Mouse (Mus musculus) thymus, adult 2 months (tissue): ENCODE data around the gene Ccdc92. TPM values are rescaled to one million over a fixed set of nuclear protein-coding genes. Genes with fewer than 3 reads are reported as not detected.

Source experiments
- DNase-seq: peaks from one replicate; pipeline ENCODE4 v3.0.0; 2021
- H3K27ac ChIP-seq: fragments of 200-500 bp; 2 replicates; pipeline ENCODE4 v1.5.1; 2012; ENCODE audit warnings: low read length, control low read depth; ENCODE audit not compliant: control insufficient read depth, insufficient read depth
- H3K27me3 ChIP-seq: fragments of 200-500 bp; 2 replicates; pipeline ENCODE4 v1.6.1; 2012; ENCODE audit warnings: mild to moderate bottlenecking, low read length, moderate library complexity, mixed read lengths; ENCODE audit not compliant: control insufficient read depth, insufficient read depth
- H3K36me3 ChIP-seq: fragments of 200-500 bp; 2 replicates; pipeline ENCODE4 v1.6.1; 2012; ENCODE audit warnings: mild to moderate bottlenecking, low read length, moderate library complexity; ENCODE audit not compliant: control insufficient read depth, insufficient read depth
- H3K4me1 ChIP-seq: fragments of 200-500 bp; replicated peaks from 2 replicates; pipeline ENCODE4 v1.6.1; 2012; ENCODE audit warnings: low read length; ENCODE audit not compliant: control insufficient read depth, insufficient read depth
- H3K4me3 ChIP-seq: fragments of 200-500 bp; 2 replicates; pipeline ENCODE4 v1.5.1; 2012; ENCODE audit warnings: mild to moderate bottlenecking, low read length, control low read depth, moderate library complexity; ENCODE audit not compliant: control insufficient read depth, insufficient read depth
- CTCF ChIP-seq: fragments of 200-500 bp; IDR thresholded peaks from 2 replicates; pipeline ENCODE4 v1.5.1; 2012; ENCODE audit warnings: mild to moderate bottlenecking, control low read depth, low read length, moderate library complexity, borderline replicate concordance; ENCODE audit not compliant: control insufficient read depth, poor library complexity, insufficient read depth; ENCODE audit errors: extremely low read depth
- POLR2A ChIP-seq: fragments of 200-500 bp; IDR thresholded peaks from 2 replicates; pipeline ENCODE4 v1.6.1; 2012; ENCODE audit warnings: mild to moderate bottlenecking, low read length, control low read depth, moderate library complexity; ENCODE audit not compliant: control insufficient read depth, poor library complexity, insufficient read depth; ENCODE audit errors: extremely low read depth
- WGBS: fragments of 180-500 bp; shearing (Covaris S2); methylation state at CpG from one replicate; pipeline ENCODE4 v1.1.7; 2018; 5-methylcytosine and 5-hydroxymethylcytosine counted together
- polyA plus RNA-seq: library from polyadenylated mRNA; depleted of rRNA; stranded (reverse); fragments of >200 nt; gene quantifications from 2 replicates; pipeline ENCODE4 v1.2.3, GENCODE M21; 2012

Gene Ccdc92
- polyA plus RNA-seq, 1 experiment: 16.1 TPM

DNA sequence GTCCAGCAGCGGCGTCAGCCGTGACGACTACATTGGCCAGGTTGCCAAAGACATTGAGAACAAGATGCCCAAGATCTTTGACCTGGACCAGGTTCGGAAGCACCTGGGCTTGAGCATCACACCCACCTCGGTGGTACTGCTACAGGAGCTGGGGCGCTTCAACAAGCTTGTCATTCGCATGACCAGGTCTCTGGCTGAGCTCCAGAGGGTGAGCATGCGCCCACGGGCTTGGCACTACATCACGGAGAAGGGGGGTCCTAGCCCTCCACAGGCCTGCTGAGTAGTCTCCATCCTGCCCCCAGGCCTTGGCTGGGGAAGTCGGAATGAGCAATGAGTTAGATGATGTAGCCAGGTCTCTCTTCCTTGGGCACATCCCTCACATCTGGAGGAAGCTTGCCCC lies 31.9 kb downstream of the Ccdc92 start:
- no peaks in the 10 kb centered on the region for H3K27me3 ChIP-seq

DNA sequence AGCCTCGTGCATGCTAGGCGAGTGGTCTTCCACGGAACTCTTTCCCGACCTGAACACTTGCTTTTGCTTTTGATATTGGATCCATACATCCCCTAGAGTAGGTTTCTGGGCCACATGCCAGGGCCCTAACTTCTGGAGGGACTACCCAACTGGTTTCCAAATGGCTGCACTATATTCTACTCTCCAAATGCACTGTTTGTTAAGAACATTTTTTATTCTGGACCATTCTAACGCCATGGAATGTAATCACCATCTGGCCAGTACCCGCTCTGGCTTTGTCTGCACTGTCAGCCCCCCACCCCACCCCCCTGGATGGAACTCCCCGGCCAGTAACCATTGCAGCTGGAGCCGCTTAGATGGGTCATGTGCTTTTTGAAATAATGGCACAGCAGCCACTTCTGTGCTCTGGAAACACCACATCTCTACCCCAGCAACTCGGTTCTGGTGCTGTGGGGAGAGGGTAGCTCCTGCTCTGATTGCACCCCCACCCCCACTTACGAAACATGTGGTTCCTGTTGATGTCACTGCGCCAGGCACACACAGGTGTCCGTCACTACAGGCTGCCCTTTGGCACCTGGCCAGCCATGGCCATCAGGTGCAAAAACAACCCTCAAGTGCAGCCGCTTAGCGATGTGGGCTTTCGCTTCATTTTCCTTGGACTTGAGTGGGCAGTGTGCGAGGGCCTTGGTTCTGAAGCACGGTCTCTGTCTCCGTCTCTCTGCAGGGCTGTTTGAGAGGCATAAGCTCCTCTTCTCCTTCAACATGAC lies 39.9 kb downstream of the Ccdc92 start:
- H3K4me3 ChIP-seq: no peak overlapping the region
- H3K27ac ChIP-seq: no peak overlapping the region
- no peaks in the 10 kb centered on the region for H3K4me1 ChIP-seq
- TF ChIP-seq POLR2A: no peak
- TF ChIP-seq CTCF: no peak
- no peaks in the 10 kb centered on the region for H3K27me3 ChIP-seq
- WGBS: 82% methylated on average over 18 of the region's 18 CpGs
- no peaks in the 10 kb centered on the region for H3K36me3 ChIP-seq
- DNase-seq: no peak

More for the DNA sequence above, 31.9 kb downstream of the Ccdc92 start:
- Histone ChIP-seq H3K4me3 (no peak overlapping the region), H3K27ac (no peak overlapping the region), H3K36me3 (no peaks in the 10 kb centered on the region), H3K4me1 (0 out of 2 replicates have a peak, but pooled peaks cover 4% of the 10 kb centered on the region)
- 92% methylated on average over 12 of the region's 12 CpGs for WGBS
- TF ChIP-seq POLR2A (no peak), CTCF (no peak)
- no peak for DNase-seq

DNA sequence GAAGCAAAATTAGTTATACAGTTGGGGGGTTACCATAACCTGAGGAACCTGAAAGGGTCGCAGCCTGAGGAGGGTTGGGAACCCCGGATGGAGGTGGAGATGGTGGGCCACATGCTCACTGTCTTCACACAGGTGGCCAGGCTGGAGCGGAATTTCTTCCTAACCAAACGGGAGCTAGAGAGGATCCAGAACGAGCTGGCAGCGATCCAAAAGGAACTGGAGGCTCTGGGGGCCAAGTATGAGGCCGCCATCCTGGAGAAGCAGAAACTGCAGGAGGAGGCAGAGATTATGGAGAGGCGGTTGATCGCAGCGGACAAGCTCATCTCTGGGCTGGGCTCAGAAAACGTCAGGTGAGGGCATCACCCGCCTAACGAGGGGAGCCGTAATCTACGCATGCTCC lies 45.2 kb downstream of the Ccdc92 start:
- Histone ChIP-seq H3K36me3 (no peaks in the 10 kb centered on the region), H3K27ac (no peak overlapping the region), H3K4me3 (no peak overlapping the region), H3K4me1 (no peaks in the 10 kb centered on the region), H3K27me3 (no peaks in the 10 kb centered on the region)
- DNase-seq: no peak
- TF ChIP-seq POLR2A (no peak), CTCF (no peak)
- WGBS: 91% methylated on average over 15 of the region's 15 CpGs

DNA sequence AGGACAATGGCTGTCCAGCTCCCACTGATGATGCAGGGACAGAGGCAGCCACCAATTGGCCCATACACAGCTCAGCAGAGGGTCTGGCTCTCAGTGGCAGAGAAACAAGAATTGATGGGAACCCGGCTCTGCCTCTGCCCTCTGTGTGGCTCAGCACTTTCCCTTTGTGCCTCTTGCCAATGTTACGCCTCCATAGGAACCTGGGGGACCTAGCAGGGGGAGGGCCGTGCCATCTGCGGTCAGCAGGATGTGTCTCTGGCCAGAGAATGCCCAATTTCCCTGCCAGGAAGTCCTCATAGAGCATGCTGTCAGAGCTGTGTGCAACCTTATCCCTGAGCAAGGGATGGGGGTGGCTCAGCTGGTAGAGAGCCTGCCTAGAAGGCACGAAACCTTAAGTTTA lies 47.4 kb downstream of the Ccdc92 start:
- Histone ChIP-seq H3K36me3 (no peaks in the 10 kb centered on the region), H3K27me3 (no peaks in the 10 kb centered on the region), H3K4me3 (no peak overlapping the region), H3K27ac (no peak overlapping the region), H3K4me1 (no peaks in the 10 kb centered on the region)
- no peak for DNase-seq
- WGBS: 58% methylated on average over 5 of the region's 5 CpGs
- TF ChIP-seq CTCF: no peak

DNA sequence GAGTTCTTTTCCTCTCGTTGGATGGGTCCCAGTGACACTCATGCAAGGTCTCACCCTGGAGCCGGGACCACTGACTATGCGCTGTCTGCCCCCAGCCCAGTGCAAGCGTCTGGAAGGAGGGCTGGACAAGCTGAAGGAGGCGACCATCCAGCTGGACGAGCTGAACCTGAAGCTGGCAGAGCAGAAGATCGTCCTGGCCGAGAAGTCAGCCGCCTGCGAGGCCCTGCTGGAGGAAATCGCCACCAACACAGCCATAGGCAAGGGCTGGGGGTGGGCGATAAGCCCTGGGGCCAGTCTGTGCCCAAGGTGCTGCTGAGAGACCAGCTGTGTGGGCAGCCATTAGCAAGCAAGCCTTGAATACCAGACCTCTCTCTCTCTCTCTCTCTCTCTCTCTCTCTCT lies 49.8 kb downstream of the Ccdc92 start:
- Histone ChIP-seq H3K4me3 (no peak overlapping the region), H3K27me3 (no peaks in the 10 kb centered on the region), H3K36me3 (no peaks in the 10 kb centered on the region), H3K4me1 (no peaks in the 10 kb centered on the region), H3K27ac (no peak overlapping the region)
- 87% methylated on average over 12 of the region's 12 CpGs for WGBS
- no peak for DNase-seq
- TF ChIP-seq CTCF: no peak
- TF ChIP-seq POLR2A: no peak

DNA sequence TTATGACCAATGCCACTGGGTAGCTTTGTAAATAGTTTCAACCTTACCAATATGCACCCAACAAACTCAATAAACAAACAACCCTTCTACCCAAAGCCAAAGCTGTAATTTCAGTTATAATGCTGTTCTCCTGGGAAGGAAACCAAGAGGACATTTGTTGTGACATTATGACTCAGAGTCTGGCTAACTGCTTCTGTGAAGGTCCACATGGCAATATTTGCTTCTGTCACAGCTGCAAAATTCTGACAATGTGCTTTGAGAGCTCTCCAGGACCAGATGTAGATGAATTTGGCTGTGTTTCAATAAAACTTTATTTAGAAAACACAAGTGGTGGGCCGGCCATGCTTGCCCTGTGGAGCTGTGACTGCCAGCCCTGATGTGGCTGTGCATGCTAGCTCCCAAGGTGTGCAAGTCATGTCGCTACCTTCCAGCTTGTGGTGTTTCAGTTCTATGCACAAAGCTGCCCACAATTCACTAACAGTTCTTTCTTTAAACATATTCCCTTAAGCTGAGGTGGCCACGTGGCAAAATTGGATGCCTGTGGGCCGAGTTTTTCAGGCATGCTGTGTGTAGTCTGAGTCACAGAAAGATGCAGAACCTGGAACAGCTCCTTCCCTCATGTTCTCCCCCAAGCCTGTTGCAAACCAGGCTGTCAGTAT lies 52.4 kb downstream of the Ccdc92 start:
- H3K27ac ChIP-seq: no peak overlapping the region
- no peaks in the 10 kb centered on the region for H3K36me3 ChIP-seq
- H3K4me3 ChIP-seq: no peak overlapping the region
- no peaks in the 10 kb centered on the region for H3K4me1 ChIP-seq
- TF ChIP-seq CTCF (no peak), POLR2A (no peak)
- no peaks in the 10 kb centered on the region for H3K27me3 ChIP-seq
- WGBS: 88% methylated on average over 4 of the region's 4 CpGs
- no peak for DNase-seq

DNA sequence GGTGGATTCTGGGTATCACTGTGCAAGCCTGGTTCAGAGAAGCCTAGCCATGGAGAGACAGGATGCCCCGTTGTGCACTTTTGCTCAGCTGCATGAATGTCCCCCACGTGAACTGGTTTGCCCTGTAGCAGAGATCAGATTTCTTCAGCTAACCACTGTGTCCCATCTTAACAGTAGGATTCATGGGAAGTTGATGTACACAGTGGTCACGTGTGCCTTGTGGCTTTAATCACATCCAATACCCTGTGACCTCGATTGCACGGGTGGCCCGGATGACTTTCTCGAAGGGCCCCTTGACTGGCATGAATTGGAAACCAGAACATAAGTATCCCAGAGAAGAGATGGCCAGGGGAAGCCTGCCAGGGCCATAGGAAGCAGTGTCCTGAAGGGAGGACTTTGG lies 70.1 kb downstream of the Ccdc92 start:
- H3K27ac ChIP-seq: no peak overlapping the region
- H3K4me1 ChIP-seq: no peaks in the 10 kb centered on the region
- H3K36me3 ChIP-seq: no peaks in the 10 kb centered on the region
- no peak overlapping the region for H3K4me3 ChIP-seq
- no peak for DNase-seq
- TF ChIP-seq CTCF (no peak), POLR2A (no peak)
- no peaks in the 10 kb centered on the region for H3K27me3 ChIP-seq
- 88% methylated on average over 7 of the region's 7 CpGs for WGBS
